Mouse (Mus musculus): ENCODE results near the gene Bicral.
A peak's percentile ranks its signal among the peaks of the same experiment; 100 is the strongest.

Bicral gene

DNA sequence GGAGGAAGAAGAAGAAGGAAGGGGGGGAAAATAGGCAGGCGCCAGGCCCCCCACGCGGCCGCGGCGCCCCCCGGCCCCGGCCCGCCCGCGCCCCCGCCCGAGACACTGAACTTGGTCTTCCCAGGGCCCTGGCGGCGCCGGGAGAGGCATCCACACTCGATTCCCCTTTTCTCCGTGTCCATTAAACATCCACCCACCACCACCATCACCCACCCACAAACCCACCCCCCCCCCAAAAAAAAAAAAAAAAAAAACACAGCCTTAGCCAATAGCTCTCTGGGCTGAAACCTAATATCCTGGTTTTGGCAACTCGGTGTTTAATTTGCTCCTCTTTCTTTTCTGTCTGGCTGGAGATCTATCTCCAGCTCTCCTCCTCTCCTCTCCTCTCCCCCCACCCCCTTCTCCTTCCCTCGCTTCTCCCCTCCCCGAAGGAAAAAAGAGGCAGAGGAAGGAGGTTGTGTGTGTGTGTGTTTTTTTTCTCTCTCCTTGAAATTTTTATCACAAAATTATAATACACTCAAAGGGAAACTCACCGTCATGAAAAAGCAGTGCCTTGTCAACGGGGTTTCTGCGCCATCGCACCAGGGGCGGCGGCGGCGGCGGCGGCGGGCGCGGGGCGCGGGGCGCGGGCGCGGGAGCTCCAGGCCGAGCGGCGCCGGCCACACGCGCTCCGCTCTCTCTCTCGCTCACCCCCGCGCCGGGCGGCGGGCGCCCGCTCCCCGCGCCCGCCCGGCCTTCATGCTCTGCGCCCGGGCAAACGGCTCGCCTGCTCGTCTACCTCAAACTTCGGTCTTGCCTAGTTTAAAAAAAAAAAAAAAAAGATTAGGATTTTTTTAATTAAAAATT, at the start of gene Bicral:
TSS of gene Bicral (minus strand) at position 580 of the 846 bp plus-strand sequence.
- peak; percentile 79 for DNase-seq

DNA sequence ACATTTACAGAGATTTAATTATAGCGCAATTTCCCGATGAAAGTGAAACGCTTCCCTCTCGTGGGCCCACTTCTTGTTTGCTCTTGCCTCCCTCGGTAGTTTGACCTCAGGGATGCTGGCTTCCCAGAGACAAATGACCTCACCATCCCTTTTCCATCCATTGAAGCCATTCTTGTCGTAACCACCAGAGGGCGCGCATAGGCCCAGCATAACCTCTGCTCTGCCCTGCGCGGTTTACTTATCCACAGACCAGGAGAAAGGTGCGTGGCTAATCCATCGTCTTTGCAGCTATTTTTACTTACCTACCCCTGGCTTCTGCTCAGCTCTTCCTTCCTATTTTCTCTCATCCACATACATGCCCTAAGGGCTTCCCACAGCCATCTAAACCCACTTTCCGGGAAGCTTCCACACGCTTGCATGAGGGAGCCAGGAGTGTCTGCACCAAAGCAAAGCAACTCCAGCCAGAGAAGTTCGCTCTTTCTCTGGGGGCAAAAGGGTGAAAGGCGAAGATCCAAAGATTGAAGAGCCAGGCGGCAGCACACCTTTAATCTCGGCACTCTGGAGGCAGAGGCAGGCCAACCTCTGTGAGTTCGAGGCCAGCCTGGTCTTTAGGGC, 45.7 kb upstream of the Bicral start:
- peak; percentile 90 for DNase-seq

DNA sequence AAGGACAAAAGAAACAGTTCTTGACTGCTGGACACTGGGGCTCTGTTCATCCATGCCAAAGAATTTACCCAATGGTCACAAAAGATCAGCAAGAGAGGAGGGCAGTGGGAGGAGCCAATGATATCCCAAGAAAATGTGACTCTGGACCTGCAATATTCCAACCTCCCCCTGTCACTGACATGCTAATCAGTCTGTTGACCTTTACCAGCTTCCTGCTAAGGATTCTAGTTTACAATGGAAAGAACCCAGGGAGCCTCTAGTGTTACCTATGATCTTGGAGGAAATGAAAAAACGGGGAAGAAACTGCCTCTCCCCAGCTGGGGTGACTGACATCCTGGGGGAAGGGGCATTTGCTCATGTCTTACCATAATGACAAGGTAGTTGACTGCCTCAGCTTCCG, 42.7 kb upstream of the Bicral start:
- DNase-seq = no peak

DNA sequence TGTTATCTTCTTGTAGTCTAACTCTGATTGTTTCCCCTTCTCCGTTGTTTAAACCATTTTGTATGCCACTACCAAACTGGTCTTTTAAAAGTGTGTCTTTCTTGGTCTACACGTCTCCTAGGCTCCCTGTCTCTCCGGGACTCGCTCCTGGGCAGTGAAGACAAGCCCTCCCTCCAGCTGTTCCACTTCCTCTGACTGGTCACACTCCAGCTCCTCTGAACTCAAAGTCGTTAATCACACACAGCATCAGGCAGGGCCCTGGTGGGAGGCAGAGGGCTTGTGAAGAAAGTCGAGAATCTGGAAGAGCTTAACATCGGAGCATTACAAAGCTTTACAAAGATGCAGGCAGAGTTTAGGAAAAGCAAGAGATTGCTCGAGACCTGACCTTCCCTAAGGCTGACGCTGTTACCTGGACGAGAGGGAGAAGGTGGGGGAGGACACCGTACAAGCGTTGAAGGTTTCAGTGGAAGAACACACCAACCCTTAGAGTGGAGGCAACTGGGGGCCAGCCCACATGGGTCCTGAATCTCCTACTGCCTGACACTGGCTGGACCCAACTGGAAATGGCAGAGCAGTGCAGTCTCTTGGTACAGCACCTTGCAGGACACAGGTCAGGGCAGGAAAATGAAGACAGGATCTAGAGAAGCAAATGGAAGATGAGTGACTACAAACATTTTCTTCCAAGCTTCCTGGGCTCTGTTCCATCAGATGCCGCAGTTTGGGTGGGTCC, 39.1 kb upstream of the Bicral start:
- DNase-seq = peak; percentile 63

DNA sequence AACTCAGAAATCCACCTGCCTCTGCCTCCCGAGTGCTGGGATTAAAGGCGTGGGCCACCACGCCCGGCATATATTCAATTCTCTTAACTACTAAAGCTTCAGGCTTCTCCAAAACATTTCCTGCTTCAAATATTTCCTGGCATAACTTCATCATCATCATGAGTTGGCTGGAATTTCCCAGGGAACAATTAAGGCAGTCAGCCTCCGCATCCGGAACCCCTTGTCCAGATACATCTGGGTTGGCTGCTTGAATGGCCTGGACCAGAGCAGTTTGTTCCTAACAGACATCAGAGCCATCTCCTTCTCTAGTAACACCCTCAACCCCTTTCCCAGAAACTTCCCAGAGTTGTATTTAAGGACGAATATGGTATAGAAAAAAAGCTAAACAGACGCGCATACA, 37.1 kb upstream of the Bicral start:
- DNase-seq = peak; percentile 68

DNA sequence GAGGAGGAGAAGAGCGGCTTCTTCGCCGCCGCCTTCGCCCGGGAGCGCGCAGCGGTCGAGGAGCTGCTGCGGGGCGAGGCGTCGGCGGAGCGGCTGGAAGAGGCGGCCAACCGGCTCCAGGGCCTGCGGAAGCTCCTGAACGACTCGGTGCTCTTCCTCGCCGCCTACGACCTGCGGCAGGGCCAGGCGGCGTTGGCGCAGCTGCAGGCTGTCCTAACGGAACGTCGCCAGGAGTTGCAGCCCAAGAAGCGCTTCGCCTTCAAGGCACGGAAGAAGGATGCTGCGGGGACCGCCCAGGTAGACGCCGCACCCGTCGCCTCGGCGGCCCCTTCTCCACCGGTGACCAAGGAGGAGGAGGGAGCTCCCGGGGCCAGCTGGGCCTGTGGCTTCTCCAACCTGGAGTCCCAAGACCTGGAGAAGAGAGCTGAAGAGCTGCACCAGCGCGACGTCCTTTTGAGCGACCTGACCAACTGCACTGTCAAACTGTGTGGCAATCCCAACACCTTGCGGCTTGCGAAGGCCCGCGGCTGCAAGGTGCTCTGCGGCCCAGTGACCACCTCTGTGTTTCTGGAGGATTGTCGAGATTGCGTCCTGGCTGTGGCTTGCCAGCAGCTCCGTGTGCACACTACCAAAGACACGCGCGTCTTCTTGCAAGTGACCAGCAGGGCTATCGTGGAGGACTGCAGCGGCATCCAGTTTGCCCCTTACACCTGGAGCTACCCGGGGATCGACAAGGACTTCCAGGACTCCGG, 32.7 kb upstream of the Bicral start:
- DNase-seq = no peak

DNA sequence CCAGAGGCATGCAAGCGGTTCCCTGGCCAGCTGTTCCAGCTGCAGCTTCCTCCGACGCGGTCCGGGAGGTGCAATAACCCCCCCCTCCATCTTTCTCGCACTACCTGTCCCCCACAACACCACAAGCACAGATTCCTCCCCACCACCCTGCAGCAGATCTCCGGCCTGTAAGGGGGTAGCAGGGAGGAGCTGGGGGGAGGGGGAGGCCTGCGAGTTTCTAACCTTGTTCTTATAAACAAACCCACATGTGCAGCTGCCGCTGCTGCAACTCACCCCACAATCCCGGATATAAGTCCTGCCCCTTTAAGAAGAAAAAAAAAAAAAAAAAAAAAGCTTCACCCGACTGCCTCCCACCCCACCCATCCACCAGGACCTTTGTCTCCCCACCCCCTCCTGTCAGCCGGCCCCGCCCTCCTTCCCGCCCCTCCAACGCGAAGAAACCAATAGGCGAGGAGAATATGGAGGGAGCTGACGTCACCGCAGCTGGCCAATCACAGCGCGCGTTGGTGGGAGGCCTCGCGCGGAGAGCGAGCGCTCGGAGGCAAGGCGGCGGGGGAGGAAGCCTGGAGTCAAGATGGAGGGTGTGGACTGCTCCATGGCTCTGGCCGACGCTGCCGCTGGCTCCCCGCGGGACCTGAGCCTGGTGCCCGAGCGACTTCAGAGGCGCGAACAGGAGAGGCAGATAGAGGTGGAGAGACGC, 32.0 kb upstream of the Bicral start, which contains the start of gene Tbcc:
TSS of gene Tbcc (plus strand) at position 569 of the 700 bp plus-strand sequence.
- peak; percentile 99 for DNase-seq

DNA sequence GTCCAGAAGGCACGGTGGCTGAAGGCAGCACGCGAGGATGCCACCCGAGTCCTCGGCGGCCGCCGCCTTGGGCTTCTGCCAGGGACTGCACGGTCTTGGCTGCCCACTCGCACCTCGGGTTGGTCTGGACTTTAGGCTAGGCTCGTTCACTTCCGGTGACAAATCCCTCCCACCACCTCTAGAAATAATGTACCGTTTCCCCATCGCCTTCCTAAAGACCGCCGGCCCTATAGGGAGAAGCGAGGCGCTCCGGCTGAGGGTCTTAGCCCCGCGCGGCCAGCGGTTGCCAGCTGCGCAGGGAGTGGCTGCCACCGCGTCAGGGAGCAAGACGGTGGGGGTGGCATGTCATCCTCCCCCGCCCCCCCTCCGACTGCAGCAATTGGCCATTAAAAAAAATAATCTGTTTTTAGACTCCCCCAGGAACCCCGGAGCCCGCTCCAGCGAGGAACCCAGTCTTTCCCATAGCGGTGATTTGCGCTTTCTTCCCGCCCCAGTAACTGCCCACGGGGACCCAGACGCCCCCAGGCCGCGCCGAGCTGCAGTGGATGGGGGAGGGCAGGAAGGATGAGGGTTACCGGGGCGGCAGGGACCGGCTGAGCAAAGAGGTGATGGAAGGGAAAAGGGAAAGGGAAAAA, 31.3 kb upstream of the Bicral start:
- DNase-seq = peak; percentile 85

DNA sequence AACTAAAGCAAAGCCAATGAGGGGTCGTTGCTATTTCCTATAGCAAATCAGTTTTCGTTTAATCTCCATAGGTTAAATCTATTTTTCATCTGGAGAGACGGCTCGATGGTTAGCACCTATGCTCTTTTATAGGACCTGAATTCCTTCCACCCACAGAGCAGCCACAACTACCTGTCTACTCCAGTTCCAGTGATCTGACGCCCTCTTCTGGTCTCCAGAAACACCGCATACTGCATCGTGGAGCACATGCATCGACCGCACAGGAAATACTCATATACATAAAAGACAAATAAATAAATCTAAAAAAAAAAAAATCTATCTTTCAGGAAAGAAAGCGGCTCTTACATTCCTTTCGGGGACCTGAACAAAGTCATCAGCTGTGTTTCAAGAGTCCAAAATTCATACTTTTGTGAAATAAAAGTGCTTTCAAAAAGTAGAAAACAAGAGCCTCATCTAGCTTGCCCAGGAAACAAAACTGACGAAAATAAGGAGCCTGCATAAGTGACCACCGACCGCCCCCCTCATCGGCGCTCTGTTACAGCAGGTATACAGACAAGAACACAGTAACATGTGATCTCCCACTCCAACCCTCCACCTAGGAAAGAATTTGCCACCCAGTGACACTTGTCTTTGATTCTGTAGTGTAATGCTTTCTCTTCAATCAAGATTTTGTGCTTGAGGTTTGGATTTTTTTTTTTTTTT, 30.4 kb upstream of the Bicral start:
- peak; percentile 83 for DNase-seq

DNA sequence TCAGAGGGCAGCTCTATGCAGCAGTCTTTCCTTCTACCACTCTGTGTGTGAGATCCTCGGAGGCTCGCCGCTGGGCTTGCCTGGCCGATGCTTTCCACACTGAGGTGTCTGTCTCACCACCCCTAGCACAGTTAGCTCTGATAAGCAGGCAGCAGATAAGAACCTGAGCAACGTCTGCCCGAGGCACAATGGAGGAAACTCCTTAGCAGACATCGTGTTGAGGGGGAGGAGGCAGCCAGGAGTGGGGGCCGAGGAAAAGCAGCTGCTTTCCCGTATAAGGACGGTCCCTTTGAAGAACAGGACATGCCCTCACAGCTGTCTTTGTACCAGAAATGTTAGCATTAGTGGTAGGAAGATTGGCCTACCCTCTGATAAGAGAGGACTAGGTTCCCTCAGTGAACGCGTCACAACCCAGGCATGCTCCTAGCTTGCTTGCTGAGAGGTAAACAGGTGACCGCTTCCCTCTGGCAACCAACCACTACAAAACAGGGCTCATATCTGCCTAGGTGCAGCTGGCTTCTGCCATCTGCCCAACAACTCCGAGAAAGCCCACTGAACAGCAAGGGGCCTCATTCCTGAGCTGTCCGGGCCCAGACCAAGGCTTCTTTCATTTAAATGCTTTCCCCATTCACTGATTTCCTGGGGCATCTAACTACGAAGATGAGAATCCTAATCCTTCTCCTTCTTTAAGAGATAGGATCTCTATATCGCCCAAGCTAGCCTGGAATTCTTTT, 27.8 kb upstream of the Bicral start:
- DNase-seq = no peak

DNA sequence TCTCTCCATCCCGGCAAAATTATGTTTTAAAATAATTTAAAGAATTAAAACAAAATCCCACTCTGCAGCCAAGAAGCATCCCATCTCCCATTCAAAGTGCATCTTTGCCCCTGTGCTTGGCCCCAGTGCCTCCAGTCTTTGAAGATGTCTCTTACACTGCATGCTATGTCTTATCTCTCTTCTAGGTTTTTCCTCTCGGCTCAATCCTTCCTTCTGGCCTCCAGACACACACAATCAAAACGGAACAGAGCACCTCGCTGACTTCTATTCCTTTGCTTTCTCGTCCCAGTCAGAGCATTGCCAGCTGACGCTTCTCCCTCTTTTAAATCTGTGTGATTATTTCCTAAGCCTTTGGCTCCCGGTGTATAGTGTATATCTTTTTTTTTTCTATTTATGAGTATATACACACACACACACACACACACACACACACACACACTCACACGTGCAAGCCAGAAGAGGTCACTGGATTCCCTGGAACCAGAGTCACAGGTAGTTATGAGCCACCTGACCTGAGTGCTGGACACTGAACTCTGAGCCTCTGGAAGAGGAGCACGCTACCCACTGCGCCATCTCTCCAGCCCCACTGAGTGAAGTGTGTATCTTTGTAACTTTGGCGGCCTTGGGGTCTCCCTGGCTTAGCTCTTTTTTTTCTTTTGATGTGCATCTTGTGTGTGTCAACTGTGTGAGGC, 27.1 kb upstream of the Bicral start:
- DNase-seq = no peak

DNA sequence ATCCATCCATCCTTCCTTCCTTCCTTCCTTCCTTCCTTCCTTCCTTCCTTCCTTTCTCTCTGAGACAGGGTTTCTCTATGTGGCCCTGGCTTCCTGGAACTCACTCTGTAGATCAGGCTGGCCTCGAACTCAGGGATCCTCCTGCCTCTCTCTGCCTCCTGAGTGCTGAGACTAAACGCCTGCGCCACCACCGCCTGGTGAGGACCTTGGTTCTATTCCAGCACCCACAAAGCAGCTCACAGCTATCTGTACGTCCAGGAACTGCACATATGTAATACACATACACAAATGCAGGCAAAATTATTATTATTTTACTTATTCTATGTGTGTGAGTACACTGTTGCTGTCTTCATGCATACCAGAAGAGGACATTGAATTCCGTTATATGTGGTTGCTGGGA, 26.5 kb upstream of the Bicral start:
- no peak for DNase-seq

DNA sequence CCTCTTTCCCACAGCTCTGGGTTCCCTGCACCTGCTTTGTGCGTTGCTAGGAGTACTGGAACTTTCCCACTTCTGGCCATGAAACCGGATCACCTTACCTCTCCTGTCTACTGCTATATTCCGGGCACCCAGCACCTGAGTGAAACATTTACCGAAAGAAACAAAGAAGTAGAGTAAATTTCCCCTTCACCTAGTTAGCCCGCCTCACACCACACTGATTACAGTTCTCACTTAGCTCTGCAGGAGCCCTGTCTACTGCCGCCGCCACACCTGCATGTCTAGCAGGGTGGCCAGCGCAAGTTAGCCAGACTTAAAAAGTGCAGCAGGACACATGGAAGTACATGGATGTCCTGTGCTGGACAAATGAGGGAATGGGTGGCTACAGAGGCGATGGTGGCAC, 24.8 kb upstream of the Bicral start:
- no peak for DNase-seq

DNA sequence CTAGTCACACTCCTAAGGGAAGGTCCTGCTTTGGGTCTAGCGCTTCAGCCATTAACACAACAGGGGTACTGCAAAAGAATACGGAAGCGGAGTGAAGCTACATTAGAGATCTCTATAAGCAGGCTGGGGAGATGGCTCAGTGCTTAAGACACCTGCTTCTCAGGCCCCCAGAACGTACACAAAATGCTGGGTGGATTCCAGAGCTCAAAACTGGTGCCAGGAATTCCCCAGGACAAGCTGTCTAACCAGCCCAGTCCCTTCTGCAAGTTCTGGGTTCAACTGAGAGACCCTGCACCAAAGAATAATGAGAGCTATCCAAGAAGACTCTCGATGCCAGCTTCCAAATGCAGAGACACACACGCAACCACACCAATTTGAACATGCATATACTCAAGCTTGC, 23.4 kb upstream of the Bicral start:
- DNase-seq = no peak

DNA sequence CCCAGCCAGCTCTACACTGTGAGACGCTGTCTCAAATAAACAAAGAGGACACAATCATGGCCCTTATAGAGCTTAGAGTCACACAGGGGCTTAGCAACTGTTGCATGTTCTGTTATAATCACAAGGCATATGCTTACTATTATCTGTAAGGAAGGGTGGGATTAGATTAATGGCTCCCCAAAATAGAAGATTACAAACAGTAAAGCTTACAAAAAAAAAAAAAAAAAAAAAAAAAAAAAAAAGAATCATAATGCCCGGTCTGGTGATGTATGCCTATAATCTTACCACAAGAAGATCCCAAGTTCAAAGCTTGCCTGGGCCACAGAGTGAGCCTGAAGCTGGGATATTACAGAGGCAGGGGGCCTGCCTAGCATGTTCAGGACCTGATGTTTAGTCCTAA, 22.0 kb upstream of the Bicral start:
- DNase-seq = no peak

DNA sequence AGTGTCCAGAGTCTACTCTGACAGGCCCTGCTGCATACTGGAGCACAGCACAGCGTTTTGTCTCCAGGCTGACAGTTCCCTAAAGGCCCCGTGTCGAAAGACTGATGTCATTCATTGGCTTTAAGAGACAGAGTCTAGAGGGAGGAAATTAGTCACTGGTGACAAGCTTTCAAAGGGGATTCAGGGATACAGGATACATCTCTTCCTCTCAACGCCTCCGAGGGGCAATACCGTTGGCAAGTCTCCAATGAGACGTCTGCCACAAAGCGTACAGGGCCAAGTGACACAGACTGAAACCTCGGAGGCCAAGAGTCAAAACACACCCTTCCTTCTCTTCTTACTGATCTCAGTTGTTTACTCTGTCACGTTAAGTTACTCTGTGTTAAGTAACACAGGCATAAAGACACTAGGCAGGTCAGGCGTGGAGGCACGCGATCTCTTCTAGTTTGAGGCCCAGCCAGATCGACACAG, 21.6 kb upstream of the Bicral start:
- peak; percentile 91 for DNase-seq

DNA sequence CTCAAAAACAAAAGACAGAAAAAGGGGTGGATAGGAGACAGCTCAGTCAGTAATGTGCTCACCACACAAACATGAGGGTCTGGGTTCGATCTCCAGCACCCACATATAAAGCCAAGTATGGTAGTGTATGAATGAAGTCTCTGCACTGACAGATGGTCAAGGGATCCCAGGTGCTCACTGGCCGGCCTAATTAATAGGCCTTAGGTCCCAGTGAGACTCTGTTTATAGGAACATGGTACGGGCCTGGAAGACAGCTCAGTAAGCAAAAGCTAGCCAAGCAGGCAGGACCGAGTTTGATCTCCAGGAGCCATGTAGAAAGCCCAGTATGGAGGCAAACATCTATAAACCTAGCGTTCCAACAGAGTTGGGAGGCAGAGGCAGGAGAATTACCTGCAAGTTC, 18.8 kb upstream of the Bicral start:
- DNase-seq = no peak

DNA sequence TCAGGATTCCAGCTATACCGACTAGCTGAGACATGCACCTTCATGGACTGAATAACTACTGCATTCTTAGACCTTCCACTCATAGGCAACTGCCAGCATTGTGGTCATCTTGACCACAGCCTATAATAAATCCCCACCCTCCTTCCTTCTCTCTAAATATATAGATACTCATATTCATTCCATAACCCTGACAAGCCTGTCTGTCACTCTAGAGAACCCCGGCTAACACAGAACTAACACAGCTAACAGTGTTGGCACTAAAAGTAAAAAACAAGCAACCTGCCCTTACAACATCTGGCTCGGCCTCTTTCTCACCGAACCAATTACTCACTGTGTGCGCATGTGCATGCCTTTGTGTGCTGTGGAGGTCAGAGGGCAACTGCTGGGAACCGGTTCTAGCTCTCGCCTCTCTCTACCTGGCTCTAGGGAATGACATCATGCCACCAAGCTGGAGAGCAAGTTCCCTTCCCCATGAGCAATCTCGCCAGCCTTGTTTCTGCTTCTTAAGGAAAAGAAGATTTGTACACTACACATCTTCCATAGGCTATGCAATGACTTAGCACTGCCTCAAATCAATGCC, 18.2 kb upstream of the Bicral start:
- DNase-seq = peak; percentile 65

DNA sequence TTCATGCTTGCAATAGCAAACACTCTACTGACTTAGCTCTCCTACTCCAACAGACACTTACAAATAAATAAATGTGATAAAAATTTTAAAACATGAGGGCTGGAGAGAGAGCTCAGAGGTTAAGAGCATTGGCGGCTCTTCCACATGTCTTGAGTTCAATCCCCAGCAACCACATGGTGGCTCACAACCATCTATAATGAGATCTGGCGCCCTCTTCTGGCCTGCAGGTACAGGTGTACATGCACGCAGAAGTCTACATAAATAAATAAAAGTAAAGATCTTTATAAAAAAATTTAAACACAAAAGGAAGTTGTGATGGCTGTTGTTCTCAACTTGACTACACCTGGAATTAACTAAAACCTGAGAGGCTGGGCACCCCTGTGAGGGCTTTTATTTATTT, 17.3 kb upstream of the Bicral start:
- no peak for DNase-seq
